Mouse (Mus musculus): Measurements from ENCODE around the gene Rnf207.

- TF ChIP-seq CTCF (IDR thresholded peaks at IDR 0.05; ENCODE audit: low read depth) = no peak
- no peak for TF ChIP-seq EP300 (IDR thresholded peaks at IDR 0.05; ENCODE audit: low read depth)
These were observed 37.2 kb downstream of the Rnf207 start for GRCm38 (mm10) chr4:152281601-152282000.

Measured in liver, embryonic 14.5 days (tissue).